23 mouse cellular contexts compared by ENCODE assay signal in the genomic region with DNA sequence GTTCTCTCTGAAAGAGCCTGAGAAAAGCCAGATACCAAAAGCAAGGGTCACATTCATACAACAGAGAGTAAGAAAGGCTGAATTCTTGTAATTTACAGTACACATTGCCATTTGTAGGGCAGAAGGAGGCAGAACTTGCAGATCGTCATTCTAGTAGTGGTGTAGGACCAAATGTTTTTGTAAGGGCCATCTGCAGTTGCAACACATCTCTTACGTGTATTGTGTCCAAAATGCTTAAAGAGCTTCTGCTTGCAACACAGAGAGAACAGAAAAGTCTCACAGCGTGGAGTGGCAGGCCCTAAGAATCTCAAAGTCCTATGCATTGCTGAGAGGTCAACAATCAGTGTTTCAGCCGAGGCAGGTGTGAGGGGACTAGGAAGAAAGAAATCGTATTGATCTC. TPM values are rescaled to one million over a fixed set of nuclear protein-coding genes. Genes with fewer than 3 reads are reported as not detected.
A peak's percentile ranks its signal among the peaks of the same experiment; 100 is the strongest.
DNase-seq lines count a peak whose midpoint lies in the region; ATAC-seq and TF ChIP-seq lines count a peak whose summit lies in the region.
"Had no signal": no experiment of that assay in that cellular context is flagged by ENCODE, and none has a peak within 500 bp of the region (broad histone marks: within the 10 kb centered on the region; RNA-seq: fewer than 3 reads in every experiment).

No protein-coding gene starts in this region.

- H3K4me1 ChIP-seq in liver, embryonic 16.5 days (ENCODE audit: control insufficient read depth, low read depth, low read length): no peaks in the 10 kb centered on the region; the same call in 1 of the 2 replicates
- H3K4me1 ChIP-seq in liver, embryonic 12.5 days: no peaks in the 10 kb centered on the region
- H3K4me1 ChIP-seq: forebrain, embryonic 13.5 days; hindbrain, embryonic 10.5 days; liver, embryonic 13.5 days; midbrain, embryonic 12.5 days had no signal

- no peaks in the 10 kb centered on the region for H3K27me3 ChIP-seq in liver, embryonic 16.5 days (ENCODE audit: control insufficient read depth, insufficient read depth, low read depth, low read length)
- H3K27me3 ChIP-seq in liver, embryonic 12.5 days (replicated peaks): no peaks in the 10 kb centered on the region
- H3K27me3 ChIP-seq: CH12.LX; forebrain, embryonic 13.5 days; kidney, embryonic 15.5 days; liver, embryonic 13.5 days; midbrain, embryonic 12.5 days; Patski had no signal

- no peak overlapping the region for H3K4me2 ChIP-seq in liver, embryonic 16.5 days (ENCODE audit: low read depth, low read length)
- H3K4me2 ChIP-seq in liver, embryonic 12.5 days: no peak overlapping the region
- H3K4me2 ChIP-seq: forebrain, embryonic 13.5 days; heart, embryonic 12.5 days; kidney, embryonic 15.5 days; liver, embryonic 13.5 days; midbrain, embryonic 12.5 days had no signal

- no peaks in the 10 kb centered on the region for H3K36me3 ChIP-seq in liver, embryonic 16.5 days (ENCODE audit: control insufficient read depth, insufficient read depth)
- no peaks in the 10 kb centered on the region for H3K36me3 ChIP-seq in liver, embryonic 12.5 days
- H3K36me3 ChIP-seq: G1E; heart, embryonic 12.5 days; hindbrain, embryonic 10.5 days; kidney, embryonic 15.5 days; liver, embryonic 13.5 days; midbrain, embryonic 12.5 days had no signal

- WGBS in liver, embryonic 16.5 days (ENCODE audit: insufficient replicate concordance): 55% methylated on average over 5 of the region's 5 CpGs
- WGBS in liver, embryonic 12.5 days (ENCODE audit: insufficient replicate concordance): 64% methylated on average over 5 of the region's 5 CpGs

- no peak for TF ChIP-seq POLR2A in brain, embryonic 14.5 days (IDR thresholded peaks at IDR 0.05; ENCODE audit: borderline replicate concordance, extremely low read depth, insufficient read depth, insufficient read length, poor library complexity, severe bottlenecking)

- no peak for ATAC-seq in liver, embryonic 16.5 days (ENCODE audit: low read depth)
- ATAC-seq in liver, embryonic 12.5 days: no peak
- ATAC-seq in megakaryocyte progenitor cell, adult 5-6 weeks (replicated peaks; ENCODE audit: poor library complexity): peak; percentile 44
- ATAC-seq: forebrain, embryonic 13.5 days; Patski had no signal

- TF ChIP-seq CTCF in brain, embryonic 14.5 days (IDR thresholded peaks at IDR 0.05; ENCODE audit: borderline replicate concordance, extremely low read depth, insufficient read depth, insufficient read length): no peak

- no peak overlapping the region for H3K9ac ChIP-seq in liver, embryonic 16.5 days (ENCODE audit: low read depth, low read length)
- no peak overlapping the region for H3K9ac ChIP-seq in liver, embryonic 12.5 days
- H3K9ac ChIP-seq: forebrain, embryonic 13.5 days; heart, embryonic 12.5 days; kidney, embryonic 15.5 days; liver, embryonic 13.5 days; midbrain, embryonic 12.5 days had no signal

- DNase-seq in 416B (ENCODE audit: low read depth): peak; percentile 58
- DNase-seq in brain, embryonic 14.5 days (ENCODE audit: low read depth): peak; percentile 31
- DNase-seq in layer of hippocampus, adult 9-10 months (ENCODE audit: low spot score): no peak
- no peak for DNase-seq in left cerebral cortex, adult 11 months (ENCODE audit: low spot score)
- DNase-seq: adrenal gland, adult 8-10 months; B cell, adult 2 months; cerebellum, adult 9-10 months; heart, postnatal 10 days; kidney, adult 11 months; kidney, postnatal 36 days; layer of hippocampus, adult 9-11 months; liver, embryonic 13.5 days had no signal

- H3K9me3 ChIP-seq in liver, embryonic 16.5 days (replicated peaks; ENCODE audit: control insufficient read depth, low read length): no peaks in the 10 kb centered on the region
- no peaks in the 10 kb centered on the region for H3K9me3 ChIP-seq in liver, embryonic 12.5 days (replicated peaks)
- H3K9me3 ChIP-seq: forebrain, embryonic 13.5 days; G1E; heart, embryonic 12.5 days; hindbrain, embryonic 10.5 days; kidney, embryonic 15.5 days; liver, embryonic 13.5 days; midbrain, embryonic 12.5 days had no signal

- H3K4me3 ChIP-seq in liver, embryonic 16.5 days (ENCODE audit: low read depth, low read length): no peak overlapping the region
- no peak overlapping the region for H3K4me3 ChIP-seq in liver, embryonic 12.5 days
- H3K4me3 ChIP-seq: forebrain, embryonic 13.5 days; heart, embryonic 12.5 days; hindbrain, embryonic 10.5 days; kidney, embryonic 15.5 days; liver, embryonic 13.5 days; midbrain, embryonic 12.5 days had no signal

- peak overlapping the region; percentile 19; the same call in 1 of the 2 replicates for H3K27ac ChIP-seq in liver, embryonic 16.5 days (ENCODE audit: low read length)
- no peak overlapping the region for H3K27ac ChIP-seq in liver, embryonic 12.5 days
- H3K27ac ChIP-seq: forebrain, embryonic 13.5 days; hindbrain, embryonic 10.5 days; kidney, embryonic 15.5 days; liver, embryonic 13.5 days; midbrain, embryonic 12.5 days had no signal

RNA-seq across cellular contexts. Expression of gene Nedd9, which starts 18.9 kb away (rescaled TPM):
- 4.3 and 6.0 TPM in 2 replicates for polyA plus RNA-seq in liver, embryonic 16.5 days (2015; fragmentation: Nextera tagmentation; extraction: Ambion mirVana)
- 2.5 and 2.8 TPM in 2 replicates for polyA plus RNA-seq in liver, embryonic 12.5 days (2016; fragmentation: Nextera tagmentation; extraction: Ambion mirVana)
- polyA plus RNA-seq in brain, embryonic 14.5 days (2012; rRNA removed): 14.1 and 14.2 TPM in 2 replicates
- total RNA-seq in megakaryocyte progenitor cell, adult 5-6 weeks (2015): 16.8 and 18.6 TPM in 2 replicates
- 19.7 and 23.1 TPM in 2 replicates for total RNA-seq in megakaryocyte progenitor cell, adult 5-6 weeks (2017)
- polyA plus RNA-seq: G1E had no signal

Comparison
In these comparisons a context has a peak if more than half of its experiments do, and no peak if none do; other contexts are left out.
1. DNase-seq: peak in 416B (single experiment) and brain, embryonic 14.5 days (single experiment); none in layer of hippocampus, adult 9-10 months (single experiment) and left cerebral cortex, adult 11 months (single experiment).